10 mouse cellular contexts compared by ENCODE assay signal in genomic region chr9:88520849-88521483, GRCm38 (mm10). TPM values are rescaled to one million over a fixed set of nuclear protein-coding genes. Genes with fewer than 3 reads are reported as not detected.
DNase-seq lines count a peak whose midpoint lies in the region; ATAC-seq and TF ChIP-seq lines count a peak whose summit lies in the region.
"Had no signal": no experiment of that assay in that cellular context is flagged by ENCODE, and none has a peak within 500 bp of the region (broad histone marks: within the 10 kb centered on the region; RNA-seq: fewer than 3 reads in every experiment).

No protein-coding gene starts in this region.

- TF ChIP-seq POLR2A in MEL (IDR thresholded peaks at IDR 0.05; ENCODE audit: control insufficient read depth in 1 of 2, insufficient read depth in 1 of 2, low read depth in 1 of 2, low read length in 2 of 2, poor library complexity in 1 of 2): no peak

- peaks cover 17% of the 10 kb centered on the region; the same call in 1 of the 2 replicates for H3K36me3 ChIP-seq in heart, embryonic 15.5 days
- H3K36me3 ChIP-seq in MEL (ENCODE audit: control insufficient read depth in 1 of 2, insufficient read depth in 2 of 2, low read length in 2 of 2): peaks cover 4 to 19% of the 10 kb centered on the region in 2 experiments
- peaks cover 26% of the 10 kb centered on the region for H3K36me3 ChIP-seq in hindbrain, embryonic 13.5 days
- H3K36me3 ChIP-seq in midbrain, embryonic 12.5 days: peaks cover 13% of the 10 kb centered on the region

- DNase-seq in heart, adult 8-10 months (ENCODE audit: low spot score): no peak
- peak; percentile 46 for DNase-seq in MEL (ENCODE audit: low read depth, low spot score)
- no peak for DNase-seq in layer of hippocampus, postnatal 14 days (ENCODE audit: low spot score in 2 of 2)
- DNase-seq in embryo, embryonic 9.5 days (ENCODE audit: extremely low spot score): no peak
- DNase-seq in right cerebral cortex, postnatal 4 days: no peak

- TF ChIP-seq EP300 in MEL (IDR thresholded peaks at IDR 0.05; ENCODE audit: low read depth in 1 of 2, low read length in 2 of 2): no peak

- no peak for ATAC-seq in heart, embryonic 15.5 days (replicated peaks; ENCODE audit: insufficient number of reproducible peaks, insufficient read depth, low FRiP score, low read depth)
- no peak for ATAC-seq in hindbrain, embryonic 13.5 days (ENCODE audit: low FRiP score)
- no peak for ATAC-seq in midbrain, embryonic 12.5 days (ENCODE audit: low FRiP score, low read depth)
- ATAC-seq: Patski had no signal

- peak overlapping the region; percentile 68 for H3K4me2 ChIP-seq in heart, embryonic 15.5 days
- H3K4me2 ChIP-seq in hindbrain, embryonic 13.5 days: peak overlapping the region; percentile 81
- peak overlapping the region; percentile 62 for H3K4me2 ChIP-seq in midbrain, embryonic 12.5 days (replicated peaks)

- no peaks in the 10 kb centered on the region for H3K9me3 ChIP-seq in heart, embryonic 15.5 days (replicated peaks)
- no peaks in the 10 kb centered on the region for H3K9me3 ChIP-seq in MEL (replicated peaks; ENCODE audit: insufficient read depth, low read length)
- no peaks in the 10 kb centered on the region for H3K9me3 ChIP-seq in hindbrain, embryonic 13.5 days
- H3K9me3 ChIP-seq in midbrain, embryonic 12.5 days: no peaks in the 10 kb centered on the region

- H3K79me2 ChIP-seq in MEL (ENCODE audit: control insufficient read depth, insufficient read depth, low read length, poor library complexity): peaks cover 25% of the 10 kb centered on the region

- H3K27me3 ChIP-seq in heart, embryonic 15.5 days: no peaks in the 10 kb centered on the region
- no peaks in the 10 kb centered on the region for H3K27me3 ChIP-seq in MEL (ENCODE audit: control insufficient read depth in 1 of 2, insufficient read depth in 2 of 2, low read length in 2 of 2)
- H3K27me3 ChIP-seq in hindbrain, embryonic 13.5 days: no peaks in the 10 kb centered on the region
- H3K27me3 ChIP-seq in midbrain, embryonic 12.5 days: no peaks in the 10 kb centered on the region
- H3K27me3 ChIP-seq: Patski had no signal

- H3K27ac ChIP-seq in heart, embryonic 15.5 days: no peak overlapping the region
- H3K27ac ChIP-seq in MEL (ENCODE audit: control insufficient read depth, low read depth, low read length): peak overlapping the region; percentile 98
- H3K27ac ChIP-seq in hindbrain, embryonic 13.5 days: peak overlapping the region; percentile 19
- H3K27ac ChIP-seq in midbrain, embryonic 12.5 days (replicated peaks): 0 out of 2 replicates have a peak overlapping the region, but pooled peaks have one; percentile 6

- H3K9ac ChIP-seq in heart, embryonic 15.5 days: 0 out of 2 replicates have a peak overlapping the region, but pooled peaks have one; percentile 15
- H3K9ac ChIP-seq in MEL (ENCODE audit: control insufficient read depth, low read depth, low read length, poor library complexity, severe bottlenecking): peak overlapping the region; percentile 99
- peak overlapping the region; percentile 91 for H3K9ac ChIP-seq in hindbrain, embryonic 13.5 days
- H3K9ac ChIP-seq in midbrain, embryonic 12.5 days (replicated peaks): peak overlapping the region; percentile 94

- 24% methylated on average over 4 of the region's 4 CpGs for WGBS in heart, embryonic 15.5 days
- 22% methylated on average over 4 of the region's 4 CpGs for WGBS in hindbrain, embryonic 13.5 days
- 31% methylated on average over 4 of the region's 4 CpGs for WGBS in midbrain, embryonic 12.5 days

- peaks cover 11% of the 10 kb centered on the region for H3K4me1 ChIP-seq in heart, embryonic 15.5 days (replicated peaks)
- H3K4me1 ChIP-seq in MEL (ENCODE audit: control insufficient read depth in 1 of 2, insufficient read depth in 2 of 2, low read length in 2 of 2): peaks cover 2 to 8% of the 10 kb centered on the region in 2 experiments
- peaks cover 27% of the 10 kb centered on the region for H3K4me1 ChIP-seq in hindbrain, embryonic 13.5 days (replicated peaks)
- H3K4me1 ChIP-seq in midbrain, embryonic 12.5 days: peaks cover 12% of the 10 kb centered on the region

- TF ChIP-seq CTCF in MEL (IDR thresholded peaks at IDR 0.05 in 2 of 3, conservative IDR thresholded peaks at IDR 0.05 in 1 of 3; ENCODE audit: control insufficient read depth in 1 of 3, insufficient read depth in 1 of 3, low read depth in 2 of 3, low read length in 3 of 3, poor library complexity in 1 of 3, severe bottlenecking in 1 of 3): no peak

- TF ChIP-seq RAD21 in MEL (IDR thresholded peaks at IDR 0.05; ENCODE audit: low read depth, low read length): no peak

- H3K4me3 ChIP-seq in heart, embryonic 15.5 days: peak overlapping the region; percentile 81
- peak overlapping the region; percentile 60 to 99 for H3K4me3 ChIP-seq in MEL (ENCODE audit: control insufficient read depth in 1 of 2, insufficient read depth in 1 of 2, low read depth in 2 of 2, low read length in 2 of 2)
- H3K4me3 ChIP-seq in hindbrain, embryonic 13.5 days: peak overlapping the region; percentile 80
- H3K4me3 ChIP-seq in midbrain, embryonic 12.5 days: peak overlapping the region; percentile 80

TF ChIP-seq in MEL, 35 proteins besides CTCF, POLR2A, EP300 and RAD21:
- TF ChIP-seq ETS1 (IDR thresholded peaks at IDR 0.05; ENCODE audit: low read depth, low read length) (no peak), CHD2 (IDR thresholded peaks at IDR 0.05; ENCODE audit: low read length) (no peak), MEF2A (IDR thresholded peaks at IDR 0.05; ENCODE audit: extremely low read depth, insufficient replicate concordance, low read depth, low read length, poor library complexity, severe bottlenecking) (no peak), CHD1 (IDR thresholded peaks at IDR 0.05; ENCODE audit: low read depth, low read length) (peak; percentile 94), SMC3 (IDR thresholded peaks at IDR 0.05; ENCODE audit: low read depth, low read length) (peak; percentile 9; the same call in 1 of the 2 replicates), MAX (IDR thresholded peaks at IDR 0.05; ENCODE audit: low read length) (no peak), ZNF384 (IDR thresholded peaks at IDR 0.05; ENCODE audit: low read depth, low read length) (peak; percentile 71), TAL1 (IDR thresholded peaks at IDR 0.05; ENCODE audit: low read length) (0 out of 2 replicates have a peak, but pooled peaks have one; percentile 4), GABPA (IDR thresholded peaks at IDR 0.05; ENCODE audit: low read depth, low read length) (no peak), NELFE (IDR thresholded peaks at IDR 0.05; ENCODE audit: low read depth, low read length) (no peak)
TF ChIP-seq in MEL: peak in this region for 4.

RNA-seq across cellular contexts. Expression of gene Zfp949, which starts 26.9 kb away (rescaled TPM):
- 7.6 and 9.0 TPM in 2 replicates for polyA plus RNA-seq in heart, embryonic 15.5 days (2015; fragmentation: Nextera tagmentation; extraction: Ambion mirVana)
- 1 to 10 TPM; 5.4 to 8.6 (median 6.0) TPM for total RNA-seq in heart, adult 8-10 months (2022)
- total RNA-seq in MEL (2012; rRNA removed): 3.3 and 4.6 TPM in 2 replicates
- polyA plus RNA-seq in MEL (2012; ENCODE audit: insufficient read depth in 1 of 2, insufficient read length in 2 of 2, low read depth in 1 of 2, low replicate concordance in 2 of 2, missing spikeins in 1 of 2): 1 to 10 TPM in 1 of 2 experiments, not detected in 1; 4.5 TPM
- polyA plus RNA-seq in hindbrain, embryonic 13.5 days (2015; fragmentation: Nextera tagmentation; extraction: Ambion mirVana): 20.1 and 22.3 TPM in 2 replicates
- 13.2 and 14.1 TPM in 2 replicates for polyA plus RNA-seq in midbrain, embryonic 12.5 days (2016; fragmentation: Nextera tagmentation; extraction: Ambion mirVana)
- 10 to 100 TPM; 17.8 to 21.1 TPM for total RNA-seq in layer of hippocampus, postnatal 14 days (2021)

RNA-seq across cellular contexts. Expression of gene Syncrip, which starts 38.6 kb away (rescaled TPM):
- 51.5 and 52.1 TPM in 2 replicates for polyA plus RNA-seq in heart, embryonic 15.5 days (2015; fragmentation: Nextera tagmentation; extraction: Ambion mirVana)
- 10 to 100 TPM; 52.1 to 62.3 (median 56.1) TPM for total RNA-seq in heart, adult 8-10 months (2022)
- 153 and 156 TPM in 2 replicates for total RNA-seq in MEL (2012; rRNA removed)
- 100 to 1,000 TPM; 125 to 162 TPM for polyA plus RNA-seq in MEL (2012; ENCODE audit: insufficient read depth in 1 of 2, insufficient read length in 2 of 2, low read depth in 1 of 2, low replicate concordance in 2 of 2, missing spikeins in 1 of 2)
- polyA plus RNA-seq in hindbrain, embryonic 13.5 days (2015; fragmentation: Nextera tagmentation; extraction: Ambion mirVana): 89.3 and 94.2 TPM in 2 replicates
- 119 and 121 TPM in 2 replicates for polyA plus RNA-seq in midbrain, embryonic 12.5 days (2016; fragmentation: Nextera tagmentation; extraction: Ambion mirVana)
- 10 to 100 TPM; 77.9 to 81.8 TPM for total RNA-seq in layer of hippocampus, postnatal 14 days (2021)

RNA-seq across cellular contexts. Expression of gene Trim43a, which starts 59.7 kb away (rescaled TPM):
- polyA plus RNA-seq in heart, embryonic 15.5 days (2015; fragmentation: Nextera tagmentation; extraction: Ambion mirVana): 0.08 and 0.16 TPM in 2 replicates
- not detected for total RNA-seq in heart, adult 8-10 months (2022)
- not detected in 2 replicates for total RNA-seq in MEL (2012; rRNA removed)
- polyA plus RNA-seq in MEL (2012; ENCODE audit: insufficient read depth in 1 of 2, insufficient read length in 2 of 2, low read depth in 1 of 2, low replicate concordance in 2 of 2, missing spikeins in 1 of 2): not detected
- 0.18 and 0.28 TPM in 2 replicates for polyA plus RNA-seq in hindbrain, embryonic 13.5 days (2015; fragmentation: Nextera tagmentation; extraction: Ambion mirVana)
- 0.09 TPM in 1 of 2 replicates, not detected in the other for polyA plus RNA-seq in midbrain, embryonic 12.5 days (2016; fragmentation: Nextera tagmentation; extraction: Ambion mirVana)
- total RNA-seq in layer of hippocampus, postnatal 14 days (2021): under 1 TPM in 1 of 2 experiments, not detected in 1; 0.69 TPM
- total RNA-seq: megakaryocyte progenitor cell, adult 5-6 weeks had no signal
- polyA plus RNA-seq: Patski had no signal

Comparison
In these comparisons a context has a peak if more than half of its experiments do, and no peak if none do; other contexts are left out.
1. H3K9ac ChIP-seq: peak in every context shown above with its lines; median percentile 99 in MEL; 94 in midbrain, embryonic 12.5 days; 91 in hindbrain, embryonic 13.5 days; 15 in heart, embryonic 15.5 days.